Mouse (Mus musculus): ENCODE data around the gene Map2k2. TPM values are rescaled to one million over a fixed set of nuclear protein-coding genes. Genes with fewer than 3 reads are reported as not detected.
A peak's percentile ranks its signal among the peaks of the same experiment; 100 is the strongest.

Map2k2 gene
- polyA plus RNA-seq, 1 experiment from 2014 or later: 118 TPM

DNA sequence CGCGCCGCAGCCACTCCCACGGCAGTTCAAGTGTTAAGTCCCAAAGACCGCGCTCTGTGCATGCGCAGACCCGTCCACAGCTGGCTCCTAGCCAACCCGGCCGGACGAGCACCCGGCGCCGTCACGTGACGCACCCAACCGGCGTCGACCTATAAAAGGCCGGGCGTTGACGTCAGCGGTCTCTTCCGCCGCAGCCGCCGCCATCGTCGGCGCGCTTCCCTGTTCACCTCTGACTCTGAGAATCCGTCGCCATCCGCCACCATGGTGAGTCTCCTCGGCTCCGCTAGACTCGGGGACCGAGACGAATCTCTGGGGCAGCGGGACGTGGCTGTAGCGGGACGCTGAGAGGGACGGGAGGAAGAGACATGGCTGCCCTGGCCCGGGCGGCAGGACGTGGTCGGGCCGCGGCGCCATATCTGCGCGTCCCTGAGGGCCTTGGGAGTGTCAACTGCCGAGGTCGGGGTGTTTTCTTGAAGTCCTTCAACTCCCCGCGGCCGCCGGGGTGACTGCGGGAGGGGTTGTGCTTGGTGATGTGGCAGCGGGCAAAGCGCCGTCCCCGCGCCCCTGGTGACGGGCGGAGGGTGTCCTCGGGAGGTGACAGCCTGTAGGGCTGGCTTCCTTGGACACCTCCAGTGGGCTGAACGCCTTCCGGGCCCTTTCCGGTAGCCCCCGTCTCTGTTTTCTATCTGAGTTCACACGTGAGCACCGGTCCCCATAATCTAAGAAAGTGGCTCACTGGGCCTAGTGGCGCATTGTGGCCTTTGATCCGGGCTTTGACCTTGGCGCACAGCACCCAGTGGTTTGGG is 71.0 kb downstream of the Map2k2 start, which contains the start of gene Eef2:
Eef2 (plus strand) TSS at position 166 of the 806 bp plus-strand sequence.
- peaks cover 42% of the 10 kb centered on the region for H3K36me3 ChIP-seq (ENCODE audit: insufficient read depth, low read length)
- H3K9me3 ChIP-seq (ENCODE audit: low read length): no peaks in the 10 kb centered on the region
- WGBS: under 1% methylated on average over 76 of the region's 77 CpGs
- no peaks in the 10 kb centered on the region for H3K27me3 ChIP-seq (replicated peaks; ENCODE audit: insufficient read depth, low read length)
- peak within 1 kb of the TSS; percentile 82 for H3K4me3 ChIP-seq (ENCODE audit: low read depth, low read length)
- peak within 1 kb of the TSS; percentile 77 for H3K4me2 ChIP-seq (replicated peaks; ENCODE audit: low read depth, low read length)
- DNase-seq (ENCODE audit: low spot score) (peak; percentile 98), ATAC-seq (peak; percentile 85)
- TF ChIP-seq CTCF (IDR thresholded peaks at IDR 0.05) (no peak), EP300 (IDR thresholded peaks at IDR 0.05) (peak; percentile 1; the same call in 1 of the 2 replicates)
- peak within 1 kb of the TSS; percentile 93 for H3K27ac ChIP-seq (ENCODE audit: low read length)
- peaks cover 5% of the 10 kb centered on the region; the same call in 1 of the 2 replicates for H3K4me1 ChIP-seq (ENCODE audit: insufficient read depth, low read depth, low read length)
- peak within 1 kb of the TSS; percentile 97 for H3K9ac ChIP-seq (replicated peaks; ENCODE audit: low read depth)

GRCm38 (mm10) chr10:81177491-81177925 is 71.8 kb downstream of the Map2k2 start:
- H3K27me3 ChIP-seq (replicated peaks; ENCODE audit: insufficient read depth, low read length): no peaks in the 10 kb centered on the region
- peaks cover 45% of the 10 kb centered on the region for H3K36me3 ChIP-seq (ENCODE audit: insufficient read depth, low read length)
- H3K9me3 ChIP-seq (ENCODE audit: low read length): no peaks in the 10 kb centered on the region
- ATAC-seq (no peak), DNase-seq (ENCODE audit: low spot score) (peak; percentile 41)
- 7% methylated on average over 16 of the region's 16 CpGs for WGBS
- peak overlapping the region; percentile 97 for H3K9ac ChIP-seq (replicated peaks; ENCODE audit: low read depth)
- H3K27ac ChIP-seq (ENCODE audit: low read length): peak overlapping the region; percentile 93
- peak overlapping the region; percentile 77 for H3K4me2 ChIP-seq (replicated peaks; ENCODE audit: low read depth, low read length)
- TF ChIP-seq EP300 (IDR thresholded peaks at IDR 0.05) (no peak), CTCF (IDR thresholded peaks at IDR 0.05) (no peak)
- H3K4me1 ChIP-seq (ENCODE audit: insufficient read depth, low read depth, low read length): peaks cover 5% of the 10 kb centered on the region; the same call in 1 of the 2 replicates
- H3K4me3 ChIP-seq (ENCODE audit: low read depth, low read length): peak overlapping the region; percentile 82

GRCm38 (mm10) chr10:81177958-81178712 is 72.4 kb downstream of the Map2k2 start:
- no peak for DNase-seq (ENCODE audit: low spot score)
- peak overlapping the region; percentile 97 for H3K9ac ChIP-seq (replicated peaks; ENCODE audit: low read depth)
- H3K27me3 ChIP-seq (replicated peaks; ENCODE audit: insufficient read depth, low read length): no peaks in the 10 kb centered on the region
- H3K27ac ChIP-seq (ENCODE audit: low read length): no peak overlapping the region
- H3K9me3 ChIP-seq (ENCODE audit: low read length): no peaks in the 10 kb centered on the region
- peaks cover 45% of the 10 kb centered on the region for H3K36me3 ChIP-seq (ENCODE audit: insufficient read depth, low read length)
- ATAC-seq: no peak
- 46% methylated on average over 14 of the region's 14 CpGs for WGBS
- H3K4me3 ChIP-seq (ENCODE audit: low read depth, low read length): peak overlapping the region; percentile 82
- H3K4me2 ChIP-seq (replicated peaks; ENCODE audit: low read depth, low read length): peak overlapping the region; percentile 77
- H3K4me1 ChIP-seq (ENCODE audit: insufficient read depth, low read depth, low read length): peaks cover 5% of the 10 kb centered on the region; the same call in 1 of the 2 replicates
- no peak for TF ChIP-seq EP300 (IDR thresholded peaks at IDR 0.05)

DNA sequence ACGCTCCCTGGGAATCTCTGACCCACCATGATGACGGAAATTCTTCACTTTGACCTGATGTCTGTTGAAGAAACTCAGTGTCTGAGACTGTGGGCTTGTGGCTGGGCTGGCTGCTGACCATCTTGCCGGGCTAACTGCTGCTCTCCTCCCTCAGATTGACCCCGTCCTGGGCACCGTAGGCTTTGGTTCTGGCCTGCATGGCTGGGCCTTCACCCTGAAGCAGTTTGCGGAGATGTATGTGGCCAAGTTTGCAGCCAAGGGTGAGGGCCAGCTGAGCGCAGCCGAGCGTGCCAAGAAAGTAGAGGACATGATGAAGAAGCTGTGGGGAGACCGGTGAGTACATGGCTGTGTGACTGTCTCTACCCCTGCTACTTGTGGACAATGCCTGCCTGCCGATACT is 73.2 kb downstream of the Map2k2 start:
- Histone ChIP-seq H3K9me3 (ENCODE audit: low read length) (no peaks in the 10 kb centered on the region), H3K27me3 (replicated peaks; ENCODE audit: insufficient read depth, low read length) (no peaks in the 10 kb centered on the region), H3K9ac (replicated peaks; ENCODE audit: low read depth) (no peak overlapping the region), H3K4me1 (ENCODE audit: insufficient read depth, low read depth, low read length) (peaks cover 11% of the 10 kb centered on the region), H3K4me3 (ENCODE audit: low read depth, low read length) (no peak overlapping the region), H3K4me2 (replicated peaks; ENCODE audit: low read depth, low read length) (no peak overlapping the region), H3K36me3 (ENCODE audit: insufficient read depth, low read length) (peaks cover 45% of the 10 kb centered on the region), H3K27ac (ENCODE audit: low read length) (no peak overlapping the region)
- DNase-seq (ENCODE audit: low spot score) (no peak), ATAC-seq (no peak)
- TF ChIP-seq EP300 (IDR thresholded peaks at IDR 0.05): no peak
- TF ChIP-seq CTCF (IDR thresholded peaks at IDR 0.05): no peak
- 84% methylated on average over 11 of the region's 11 CpGs for WGBS

GRCm38 (mm10) chr10:81179451-81180342 is 74.0 kb downstream of the Map2k2 start:
- H3K4me1 ChIP-seq (ENCODE audit: insufficient read depth, low read depth, low read length): peaks cover 12% of the 10 kb centered on the region
- 87% methylated on average over 32 of the region's 32 CpGs for WGBS
- TF ChIP-seq EP300 (IDR thresholded peaks at IDR 0.05) (no peak), CTCF (IDR thresholded peaks at IDR 0.05) (peak; percentile 39; the same call in 1 of the 2 replicates)
- ATAC-seq: no peak
- H3K9me3 ChIP-seq (ENCODE audit: low read length): no peaks in the 10 kb centered on the region
- H3K4me3 ChIP-seq (ENCODE audit: low read depth, low read length): no peak overlapping the region
- no peaks in the 10 kb centered on the region for H3K27me3 ChIP-seq (replicated peaks; ENCODE audit: insufficient read depth, low read length)
- no peak overlapping the region for H3K9ac ChIP-seq (replicated peaks; ENCODE audit: low read depth)
- H3K27ac ChIP-seq (ENCODE audit: low read length): no peak overlapping the region
- H3K36me3 ChIP-seq (ENCODE audit: insufficient read depth, low read length): peaks cover 45% of the 10 kb centered on the region
- no peak overlapping the region for H3K4me2 ChIP-seq (replicated peaks; ENCODE audit: low read depth, low read length)
- no peak for DNase-seq (ENCODE audit: low spot score)
